Mouse (Mus musculus) heart, adult 8-10 months (tissue): ENCODE results near the gene Cebpzos. TPM values are rescaled to one million over a fixed set of nuclear protein-coding genes. Genes with fewer than 3 reads are reported as not detected.

Experiments
- DNase-seq: peaks from one replicate; pipeline ENCODE4 v3.0.0; 2022; ENCODE audit warnings: low spot score
- total RNA-seq, 4 experiments: library from RNA; stranded (reverse); gene quantifications; 2 replicates each; pipeline ENCODE4 v1.2.4; 2022

Cebpzos gene
- total RNA-seq, 4 experiments from 2014 or later: 64.4 to 75.7 (median 70.8) TPM

DNA sequence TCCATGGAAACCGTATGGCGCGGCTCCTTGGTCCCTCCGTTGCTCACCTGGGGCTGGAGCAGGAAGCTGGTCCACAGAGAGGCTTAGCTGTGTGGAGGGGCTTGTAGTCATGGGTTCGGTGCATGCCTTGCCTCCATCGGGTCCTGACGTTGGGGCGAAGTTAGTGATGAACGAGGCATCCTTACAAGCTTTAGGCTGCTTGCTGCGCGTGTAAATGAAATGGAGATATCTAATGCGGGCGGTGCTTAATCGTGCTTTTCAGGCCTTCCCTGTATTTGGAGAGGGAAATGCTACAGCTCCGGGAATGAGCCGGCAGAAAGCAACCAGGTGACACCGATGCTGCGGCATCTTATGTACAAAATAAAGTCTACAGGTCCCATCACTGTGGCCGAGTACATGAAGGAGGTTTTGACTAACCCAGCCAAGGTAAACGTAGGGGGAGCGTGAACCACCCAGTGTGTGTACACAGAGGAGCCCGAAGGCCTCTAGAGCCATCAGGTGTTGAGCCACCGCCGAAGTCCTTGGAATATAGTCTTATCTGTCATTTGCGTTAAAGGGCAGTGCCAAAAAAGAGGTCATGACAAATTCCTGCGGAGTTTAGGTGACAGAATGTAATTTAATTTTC is 21.0 kb downstream of the Cebpzos start:
- no peak for DNase-seq

DNA sequence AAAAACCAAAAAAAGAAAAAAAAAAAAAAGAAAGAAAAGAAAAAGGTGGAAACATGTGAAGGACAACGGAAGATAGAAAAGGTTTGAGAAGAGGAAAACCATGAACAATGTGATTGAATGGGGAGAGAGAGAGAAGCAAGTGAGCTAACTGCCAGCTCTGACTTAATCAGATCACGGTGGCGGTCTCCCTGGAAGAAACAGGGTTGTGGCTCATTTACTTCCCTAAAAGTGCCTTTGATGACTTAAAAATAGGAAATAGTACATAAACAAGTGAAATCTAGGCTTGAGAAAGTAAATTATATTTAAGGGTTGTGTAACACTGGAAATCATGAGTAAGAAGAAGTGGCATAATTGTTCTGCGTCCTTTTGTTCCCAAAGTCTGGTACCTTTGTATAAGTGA is 22.6 kb downstream of the Cebpzos start:
- no peak for DNase-seq

DNA sequence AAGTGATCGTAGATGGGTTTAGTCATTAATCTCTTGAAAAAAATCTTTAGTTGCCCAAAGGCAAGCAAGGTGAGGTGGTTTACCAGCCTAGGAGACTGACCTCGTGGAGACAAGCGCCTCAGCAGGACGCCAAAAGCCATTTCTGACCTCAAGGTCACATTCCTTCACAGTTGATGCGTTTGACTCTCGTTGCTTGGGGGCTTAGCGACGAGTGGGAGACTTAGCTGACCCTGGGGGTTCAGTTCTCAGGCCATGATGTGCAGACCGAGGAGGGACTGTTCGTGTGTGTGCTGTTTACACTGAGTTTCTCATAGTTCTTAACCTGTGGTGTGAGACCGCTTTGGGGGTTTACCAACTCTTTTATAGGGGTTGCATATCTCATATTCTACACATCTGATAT is 26.3 kb downstream of the Cebpzos start:
- no peak for DNase-seq

DNA sequence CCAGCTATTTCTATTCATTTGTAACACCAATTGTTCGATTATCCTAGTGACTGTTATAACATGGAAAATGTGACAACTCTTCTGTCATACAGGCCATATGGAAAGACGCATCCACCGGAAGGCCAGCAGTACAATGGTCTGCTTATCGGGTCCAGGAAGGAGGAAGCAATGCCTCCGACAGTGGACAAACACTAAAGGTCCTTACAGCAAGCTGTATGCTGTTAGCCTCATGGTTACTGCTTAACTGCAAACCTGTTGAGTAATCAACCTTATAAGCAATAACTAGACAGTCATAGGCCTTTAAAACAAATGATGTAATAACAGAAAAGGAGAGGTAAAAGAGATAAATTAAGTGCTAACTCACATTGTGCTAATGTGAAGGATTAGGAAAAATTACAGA is 34.9 kb downstream of the Cebpzos start:
- no peak for DNase-seq

DNA sequence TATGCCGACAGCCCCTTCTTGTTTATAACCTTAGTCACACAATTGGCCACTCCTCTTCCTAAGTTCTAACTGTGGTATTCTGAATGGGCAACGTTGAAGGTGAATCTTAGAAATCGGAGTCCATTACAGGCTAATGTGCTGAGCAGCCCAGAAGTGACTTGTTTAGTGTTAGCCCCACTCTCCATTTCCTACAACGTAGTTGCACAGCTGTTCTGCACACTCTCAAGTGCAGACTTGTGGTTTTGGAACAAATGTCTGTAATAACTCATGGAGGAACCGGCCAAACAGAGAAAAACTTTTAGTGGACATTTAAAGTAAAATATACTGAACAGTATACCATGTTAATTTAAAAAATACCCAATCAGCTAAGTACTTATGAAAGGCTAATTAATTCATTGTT is 35.8 kb downstream of the Cebpzos start:
- DNase-seq: no peak

DNA sequence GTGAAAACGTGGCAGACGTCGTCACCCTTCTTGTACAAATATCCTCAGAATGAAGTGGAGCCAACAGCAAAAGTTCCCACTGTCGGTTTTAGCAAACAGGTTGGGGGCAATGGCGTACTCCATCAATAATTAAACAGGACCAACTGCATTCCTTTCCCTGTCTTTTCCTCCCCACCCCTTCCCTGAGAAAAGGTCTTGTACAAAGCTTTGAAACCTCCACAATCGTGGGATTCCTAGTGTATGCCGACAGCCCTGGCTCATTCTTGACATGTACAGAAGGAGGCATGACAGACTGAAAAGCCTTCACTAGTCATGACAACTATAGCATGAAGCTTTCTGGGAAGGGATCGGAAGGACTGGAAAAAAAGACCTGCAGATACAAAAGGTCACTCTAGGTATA is 36.9 kb downstream of the Cebpzos start:
- DNase-seq: no peak

DNA sequence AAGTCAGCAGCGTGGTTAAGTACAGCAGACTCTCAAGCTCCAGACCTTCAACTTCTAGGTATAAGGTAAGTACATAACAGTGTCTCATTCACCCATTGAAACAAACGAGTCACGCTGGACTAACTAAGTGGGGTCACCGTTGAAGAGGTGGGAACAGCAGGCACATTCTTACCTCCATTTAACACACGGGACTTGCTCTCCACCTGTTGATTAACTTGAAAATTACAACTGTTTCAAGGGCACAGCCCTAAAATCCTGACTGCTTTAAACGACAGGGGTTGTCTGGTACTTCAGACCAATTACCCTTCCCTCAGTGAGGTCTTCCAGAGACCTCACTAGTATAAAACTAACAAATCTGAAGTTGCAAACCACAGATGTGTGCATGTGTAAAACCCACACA is 43.2 kb downstream of the Cebpzos start:
- no peak for DNase-seq

DNA sequence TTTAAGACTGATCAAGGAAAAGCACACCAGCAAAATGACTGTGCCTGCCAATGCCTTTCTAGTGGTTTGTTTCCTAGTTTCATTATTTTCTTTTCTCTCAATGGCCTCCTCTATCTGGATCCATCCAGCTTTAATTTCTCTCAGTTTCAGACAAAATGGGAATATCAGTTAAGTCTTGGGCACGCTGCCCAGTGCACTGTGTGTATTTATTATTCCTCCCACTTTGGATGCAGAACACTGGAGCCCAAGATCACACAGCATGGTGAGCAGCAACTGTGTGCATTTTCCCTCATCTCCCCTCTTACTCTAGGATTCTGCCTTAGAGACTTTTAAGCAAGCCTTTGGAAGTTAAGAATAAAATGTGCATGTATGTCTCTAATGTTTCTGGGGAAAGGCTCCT is 48.1 kb downstream of the Cebpzos start:
- no peak for DNase-seq

DNA sequence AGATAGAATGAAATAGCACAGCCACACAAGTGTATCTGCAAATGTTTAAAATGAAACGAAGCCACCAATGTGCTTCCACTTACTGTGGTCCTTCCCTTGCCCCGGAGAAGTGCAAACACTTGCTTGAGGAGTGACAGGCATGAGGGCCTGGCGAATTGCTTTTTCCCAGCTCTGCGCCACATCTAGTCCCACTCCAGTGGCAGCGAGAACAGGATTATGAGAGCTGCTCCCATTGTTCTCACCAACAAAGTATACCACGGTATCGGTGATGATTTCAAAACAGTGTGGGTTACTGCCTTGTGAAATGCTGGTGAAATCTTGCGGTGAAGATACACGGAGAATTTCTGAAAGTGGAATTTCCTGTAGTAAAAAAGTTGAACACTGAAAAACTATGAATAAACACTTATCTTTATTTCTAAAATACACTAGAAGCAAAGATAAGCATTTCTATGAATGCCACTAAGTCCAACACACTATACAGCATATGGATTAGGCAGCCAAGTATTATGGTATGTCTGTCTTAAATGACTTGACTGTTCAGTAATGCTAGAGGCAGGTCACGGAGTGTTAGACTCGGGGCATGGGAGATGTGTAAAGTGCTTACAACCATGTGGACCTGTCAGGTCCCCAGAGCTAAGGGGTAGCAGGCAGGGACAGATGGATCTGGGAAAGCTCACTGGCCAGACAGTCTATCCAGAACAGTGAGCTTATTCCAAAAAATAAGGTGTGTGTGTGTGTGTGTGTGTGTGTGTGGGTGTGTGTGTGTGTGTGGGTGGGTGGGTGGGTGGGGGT is 50.0 kb downstream of the Cebpzos start:
- DNase-seq: no peak

DNA sequence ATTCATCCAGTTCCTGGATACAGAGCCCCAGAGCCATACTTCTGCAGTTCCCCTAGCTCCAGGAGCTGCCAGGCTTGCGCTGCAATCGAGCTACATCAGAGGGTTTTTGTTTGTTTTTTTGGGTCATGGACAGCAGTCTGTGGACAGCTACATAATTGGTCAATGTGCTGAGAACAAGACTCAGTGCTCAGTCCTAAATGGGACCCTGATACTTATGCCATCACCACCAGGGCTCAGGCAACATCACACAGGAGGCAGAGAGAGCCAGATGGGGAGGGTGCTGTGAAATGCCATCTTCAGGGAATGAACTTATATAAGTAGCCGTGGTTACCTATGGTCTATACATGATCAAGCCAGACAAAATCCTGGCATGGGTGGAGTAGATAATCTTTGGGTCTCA is 52.2 kb downstream of the Cebpzos start:
- no peak for DNase-seq

Other genes starting within 250 kb of the Cebpzos start
- gene Strn, start 179.3 kb upstream of the Cebpzos start, total RNA-seq: 10 to 100 TPM; 20.0 to 25.9 (median 24.3) TPM
- 10 to 100 TPM; 40.3 to 48.0 (median 44.7) TPM for gene Heatr5b, start 81.1 kb upstream of the Cebpzos start, total RNA-seq
- 10 to 100 TPM; 23.0 to 35.3 (median 27.9) TPM for gene Gpatch11, start 80.9 kb upstream of the Cebpzos start, total RNA-seq
- gene Eif2ak2, start 33.9 kb upstream of the Cebpzos start, total RNA-seq: 1 to 10 TPM; 7.9 to 9.5 (median 8.2) TPM
- not detected for gene Sult6b1, start 9.5 kb upstream of the Cebpzos start, total RNA-seq
- 10 to 100 TPM; 18.3 to 21.0 (median 19.3) TPM for gene Cebpz, start 20.6 kb downstream of the Cebpzos start, total RNA-seq
- gene Ndufaf7, start 20.6 kb downstream of the Cebpzos start, total RNA-seq: 10 to 100 TPM; 44.3 to 57.3 (median 50.7) TPM
- gene Prkd3, start 104.3 kb downstream of the Cebpzos start, total RNA-seq: 10 to 100 TPM; 14.2 to 15.5 (median 14.9) TPM
- gene Qpct, start 135.4 kb downstream of the Cebpzos start, total RNA-seq: 1 to 10 TPM; 3.7 to 4.7 (median 4.5) TPM